Mouse (Mus musculus): ENCODE measurements around the gene Crtc3.

Gene Crtc3

DNA sequence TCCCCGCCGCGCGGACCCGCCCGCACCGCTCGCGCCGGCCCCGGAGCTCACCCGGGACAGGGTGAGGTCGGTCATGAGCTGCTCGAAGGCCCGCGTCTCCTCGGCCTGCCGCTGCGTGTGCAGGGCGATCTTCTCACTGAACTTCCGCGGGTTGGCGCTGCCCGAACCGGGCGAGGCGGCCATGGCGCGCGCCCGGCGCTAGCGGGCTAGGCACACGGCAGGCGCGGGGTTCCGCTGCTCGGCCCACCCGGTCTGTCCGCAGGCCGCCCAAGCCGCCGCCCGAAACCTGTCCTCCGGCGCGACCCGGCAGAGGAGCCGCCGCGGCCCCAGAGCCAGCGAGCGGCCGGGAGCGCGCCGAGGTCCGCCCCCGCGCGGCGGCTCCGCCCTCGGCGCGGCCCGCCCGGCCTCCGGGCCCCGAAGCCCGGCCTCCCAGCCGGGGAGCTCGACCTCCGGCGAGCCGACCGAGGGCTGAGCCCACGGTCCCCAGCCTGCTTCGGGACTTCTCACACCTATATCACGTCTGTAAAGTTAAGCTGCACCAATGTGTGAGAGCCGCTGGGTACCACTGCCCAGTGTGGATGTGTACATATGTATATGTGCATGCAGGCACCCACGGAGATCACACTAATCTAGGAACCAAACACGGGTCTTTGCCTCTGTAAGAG, at the start of gene Crtc3:
Crtc3 (minus strand) TSS at position 322 of the 665 bp plus-strand sequence.
- in situ Hi-C loops (cut with MboI, MseI), result no loop called here

DNA sequence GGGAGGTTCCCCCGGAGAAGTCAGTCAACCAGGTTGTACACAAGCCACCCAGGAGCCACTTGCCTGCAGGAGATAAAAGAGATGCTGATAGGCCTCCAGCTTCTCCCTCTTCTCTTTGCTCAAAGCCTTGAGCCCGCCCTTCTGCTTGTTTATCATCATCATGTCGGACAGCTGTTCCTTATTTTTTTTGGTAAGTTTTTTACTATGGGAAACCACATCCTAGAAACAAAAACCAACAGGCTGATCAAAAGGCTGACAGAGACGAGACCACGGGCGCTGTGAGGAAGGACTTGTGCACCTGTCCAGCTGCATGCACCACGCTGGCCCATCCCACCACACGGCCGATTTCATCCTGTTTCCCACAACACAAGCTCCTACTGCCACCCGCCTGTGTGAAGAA, 47.5 kb upstream of the Crtc3 start:
- in situ Hi-C loops (cut with MboI, MseI), result no loop called here

DNA sequence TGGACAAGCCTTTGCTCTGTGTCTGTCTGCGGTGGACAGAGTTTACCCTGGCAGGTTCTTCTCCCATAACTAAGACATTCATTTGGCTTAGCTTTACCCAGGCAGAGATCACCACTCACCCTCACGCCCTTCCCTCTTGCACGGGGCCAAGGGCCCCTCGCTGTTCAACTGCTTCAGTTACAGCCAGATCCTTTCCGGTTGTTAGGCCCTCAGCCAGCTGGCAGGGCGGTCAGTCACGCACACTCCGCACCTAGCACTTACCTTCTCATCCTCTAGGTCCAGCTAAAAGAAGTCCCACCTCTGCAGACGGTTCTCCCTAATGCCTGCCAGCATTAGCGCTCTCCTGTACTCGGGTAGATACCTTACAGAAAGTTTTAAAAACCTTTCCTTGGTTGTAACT, 44.3 kb upstream of the Crtc3 start:
- in situ Hi-C loops (cut with MboI, MseI), result no loop called here

DNA sequence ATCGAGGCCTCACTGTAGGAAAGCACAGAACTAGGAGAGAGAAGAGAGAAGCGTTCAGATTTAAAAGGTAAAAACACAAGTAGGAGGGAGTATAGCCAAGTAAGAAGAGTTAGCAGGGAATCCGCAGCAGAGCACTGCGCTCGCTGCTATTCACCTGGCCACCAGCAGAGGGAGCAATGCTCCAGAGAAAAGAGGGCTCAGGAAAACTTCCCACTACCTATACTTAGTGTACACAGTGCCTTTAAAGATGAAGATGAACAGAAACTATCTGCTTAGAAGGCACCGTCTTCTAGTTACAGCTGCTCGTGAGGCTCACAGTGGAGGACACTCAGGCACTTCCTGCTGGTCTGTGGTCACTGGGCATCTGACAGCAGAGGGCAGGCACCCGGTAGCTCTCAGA, 41.0 kb upstream of the Crtc3 start:
- in situ Hi-C loops (cut with MboI, MseI), result no loop called here

DNA sequence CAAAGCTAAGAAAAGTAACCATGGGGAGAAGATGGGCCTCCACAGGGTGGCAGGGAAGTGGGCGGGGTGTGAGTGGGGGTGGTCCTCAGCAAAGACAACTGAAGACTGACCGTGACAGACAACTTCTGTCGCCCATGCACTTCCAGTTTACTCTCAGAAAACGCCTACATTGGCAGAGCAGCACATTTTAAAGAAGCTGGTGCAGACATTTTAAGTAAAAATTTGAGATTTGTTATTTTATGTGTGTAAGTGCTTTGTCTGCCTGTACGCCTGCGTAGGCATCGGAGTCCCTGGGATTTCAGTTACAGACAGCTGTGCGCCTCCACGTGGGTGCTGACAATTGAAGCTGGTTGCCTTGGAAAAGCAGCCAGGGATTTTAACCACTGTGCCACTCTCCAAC, 32.4 kb upstream of the Crtc3 start:
- in situ Hi-C loops (cut with MboI, MseI), result loop anchor here (5.0 kb wide), 1 partner anchor 131 kb away; no protein-coding TSS in a partner anchor

DNA sequence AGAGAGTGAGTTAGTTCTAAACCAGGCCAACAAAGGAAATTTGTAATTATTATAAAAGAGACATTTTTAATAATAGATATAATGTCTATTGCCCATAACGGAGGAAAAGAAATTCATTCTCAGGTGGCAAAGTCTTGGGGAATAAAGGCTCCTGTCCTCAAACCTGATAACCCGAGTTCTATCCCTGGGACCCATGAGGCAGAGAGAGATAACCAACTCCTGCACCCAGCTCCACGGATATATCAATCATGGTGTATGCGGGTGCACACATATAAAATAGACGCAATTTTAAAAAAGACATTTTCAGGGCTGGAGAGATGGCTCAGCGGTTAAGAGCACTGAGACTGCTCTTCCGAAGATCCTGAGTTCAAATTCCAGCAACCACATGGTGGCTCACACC, 30.9 kb upstream of the Crtc3 start:
- in situ Hi-C loops (cut with MboI, MseI), result no loop called here

DNA sequence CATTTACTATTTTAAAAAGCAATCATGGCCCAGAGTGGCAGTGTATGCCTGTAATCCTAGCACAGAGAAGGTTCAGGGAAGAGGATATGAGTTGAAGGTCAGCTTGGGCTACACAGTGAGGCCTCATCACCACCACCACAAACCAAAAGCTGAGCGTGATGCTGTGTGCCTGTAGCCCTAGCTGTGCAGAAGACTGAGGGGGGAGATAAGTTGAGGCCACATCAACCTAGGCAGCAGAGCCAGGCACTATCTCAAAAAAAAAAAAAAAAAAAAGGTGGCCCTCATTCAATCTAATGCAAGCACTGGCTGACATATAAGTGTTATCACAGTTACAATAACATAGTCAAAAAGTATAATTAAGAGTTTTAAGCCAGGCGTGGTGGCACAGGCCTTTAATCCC, 30.4 kb upstream of the Crtc3 start:
- in situ Hi-C loops (cut with MboI, MseI), result no loop called here

DNA sequence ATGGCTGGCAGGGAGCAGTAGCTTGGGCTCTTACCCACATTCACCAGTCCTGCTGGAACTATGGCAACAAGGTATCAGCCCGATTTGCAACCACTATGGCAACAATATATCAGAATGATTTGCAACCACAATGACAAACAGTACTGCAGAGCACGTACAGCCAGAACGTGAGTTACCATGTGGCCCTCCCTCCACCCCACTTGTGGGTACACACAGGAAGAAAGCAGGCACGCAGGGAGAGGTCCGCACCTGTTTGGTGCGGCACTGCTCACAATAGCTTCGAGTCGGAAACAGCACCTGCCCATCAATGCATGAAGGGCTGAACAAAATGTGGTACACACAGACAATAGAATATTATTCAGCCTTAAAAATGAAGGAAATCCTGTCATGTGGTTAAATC, 29.8 kb upstream of the Crtc3 start:
- in situ Hi-C loops (cut with MboI, MseI), result no loop called here

DNA sequence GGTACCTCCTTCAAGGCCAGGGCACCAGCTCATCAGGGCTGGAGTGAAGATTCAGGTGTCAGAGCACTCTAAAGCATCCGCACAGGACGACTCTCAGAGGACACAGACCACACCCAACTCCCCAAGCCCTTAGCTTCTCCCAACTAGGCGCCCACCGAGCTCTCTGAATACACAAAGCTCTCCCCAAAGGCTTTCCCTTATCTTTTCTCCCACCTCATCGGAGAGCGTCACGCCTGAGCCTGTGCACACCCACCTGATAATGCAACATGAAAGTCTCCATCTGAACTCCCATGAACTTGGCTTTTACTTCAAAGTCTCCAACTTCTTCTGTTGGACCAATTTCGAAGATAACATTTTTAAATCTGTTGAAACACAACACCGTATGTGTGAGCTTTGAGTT, 28.1 kb upstream of the Crtc3 start:
- in situ Hi-C loops (cut with MboI, MseI), result no loop called here

DNA sequence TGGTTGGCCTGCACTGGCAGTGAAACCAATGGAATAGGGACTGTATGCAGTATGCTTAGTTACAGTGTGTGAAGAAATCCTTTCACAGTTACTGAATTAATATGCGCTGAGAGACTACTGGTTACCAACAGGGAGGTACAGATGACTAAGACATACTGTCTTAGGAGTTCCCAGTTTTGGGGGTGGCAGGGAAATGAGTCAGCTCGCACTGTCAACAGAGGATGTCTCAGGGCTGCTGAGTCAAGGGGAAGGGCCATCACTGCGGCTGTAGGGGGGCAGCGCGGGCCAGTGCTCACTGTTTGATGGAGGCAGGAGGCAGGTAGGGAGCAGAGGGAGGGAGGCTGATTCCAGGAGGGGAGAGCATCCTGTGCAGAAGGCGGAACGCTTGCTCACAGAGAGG, 26.6 kb upstream of the Crtc3 start:
- in situ Hi-C loops (cut with MboI, MseI), result no loop called here

DNA sequence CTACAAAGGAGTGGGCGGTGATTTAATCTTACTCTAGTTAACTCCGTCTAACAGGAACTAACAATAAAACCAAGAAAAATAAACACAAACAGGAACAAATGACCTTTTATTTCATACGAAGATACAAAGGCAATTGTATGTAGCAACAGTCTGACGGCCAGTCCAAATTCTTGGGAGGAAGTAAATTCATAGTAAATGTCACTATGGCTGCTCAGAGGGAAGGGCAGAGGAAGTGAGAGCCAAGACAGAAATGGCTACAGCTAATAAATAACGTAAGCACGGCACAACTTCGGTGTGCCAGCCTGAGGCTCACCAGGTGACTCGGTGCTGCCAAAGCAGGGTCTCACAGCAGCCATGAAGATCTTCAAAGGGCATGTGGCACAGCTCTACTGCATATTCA, 22.8 kb upstream of the Crtc3 start:
- in situ Hi-C loops (cut with MboI, MseI), result no loop called here

DNA sequence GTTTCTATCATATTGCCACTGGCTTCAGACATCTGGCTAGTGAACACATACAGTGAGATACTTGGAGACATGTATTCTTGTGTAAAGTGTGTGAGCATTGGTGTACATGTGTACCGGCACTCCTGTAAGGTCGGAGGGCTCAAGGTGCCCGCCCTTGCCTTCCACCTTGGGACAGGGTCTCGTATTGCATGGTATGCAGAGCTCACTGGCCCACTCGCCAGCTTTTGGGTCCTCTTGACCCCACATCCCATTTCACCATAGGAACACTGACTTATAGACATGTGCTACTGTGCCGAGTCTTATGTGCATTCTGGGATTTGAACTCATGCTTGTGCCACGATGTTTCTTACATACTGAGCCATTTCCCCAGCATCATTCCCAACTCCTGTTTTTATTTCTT, 21.7 kb upstream of the Crtc3 start:
- in situ Hi-C loops (cut with MboI, MseI), result no loop called here

DNA sequence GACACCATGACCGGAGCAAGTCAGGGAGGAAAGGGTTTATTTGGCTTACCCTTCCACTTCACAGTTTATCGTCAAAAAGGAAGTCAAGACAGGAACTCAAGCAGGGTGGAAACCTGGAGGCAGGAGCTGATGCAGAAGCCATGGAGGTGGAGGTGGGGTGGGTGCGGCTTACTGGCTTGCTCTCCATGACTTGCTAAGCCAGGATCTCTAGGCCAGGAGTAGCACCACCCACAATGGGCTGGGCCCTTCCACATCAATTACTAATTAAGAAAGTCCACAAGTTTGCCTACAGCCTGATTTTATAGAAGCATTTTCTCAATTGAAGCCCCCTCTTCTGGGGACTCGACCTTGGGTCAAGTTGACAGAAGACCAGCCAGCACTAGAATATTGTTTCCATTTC, 15.4 kb upstream of the Crtc3 start:
- in situ Hi-C loops (cut with MboI, MseI), result no loop called here

DNA sequence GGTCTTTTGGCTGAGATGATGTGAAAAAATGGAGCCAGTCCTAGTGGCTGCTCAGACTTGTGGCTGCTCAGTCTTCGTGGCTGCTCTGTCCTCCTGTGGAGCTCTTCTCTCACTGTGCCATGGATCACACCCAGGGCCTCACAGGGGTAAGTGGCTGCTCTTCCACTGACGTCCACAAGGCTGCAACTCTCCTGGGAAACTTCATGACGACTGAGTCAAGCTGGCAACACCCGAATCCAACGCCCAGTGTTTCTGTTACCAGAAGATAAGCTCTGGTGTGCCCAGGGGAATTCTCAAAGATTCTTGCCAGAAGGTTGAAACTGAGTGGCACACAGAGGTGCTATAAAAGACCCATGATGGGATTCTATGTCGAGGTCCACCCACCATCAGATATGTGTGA, 13.8 kb upstream of the Crtc3 start:
- in situ Hi-C loops (cut with MboI, MseI), result no loop called here

DNA sequence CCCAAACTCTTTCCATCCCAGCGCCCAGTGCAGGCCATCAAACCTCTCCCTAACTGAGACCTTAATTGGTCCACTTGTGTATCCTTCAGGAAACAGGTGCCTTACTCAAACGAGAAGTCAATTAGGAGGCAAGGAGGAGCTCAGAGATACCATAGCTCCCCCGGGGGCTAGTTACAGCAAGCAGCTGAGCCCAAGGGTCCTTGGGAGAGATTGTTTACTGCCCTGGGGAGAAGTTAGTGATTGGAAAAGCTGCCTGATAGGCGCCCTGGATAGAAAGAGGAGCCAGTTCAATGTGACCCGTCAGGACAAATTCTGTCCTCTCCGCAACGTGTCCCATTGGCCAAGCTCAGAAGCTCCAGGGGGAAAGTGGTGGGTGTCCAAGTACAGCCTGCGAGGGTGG, 11.0 kb upstream of the Crtc3 start:
- in situ Hi-C loops (cut with MboI, MseI), result no loop called here

DNA sequence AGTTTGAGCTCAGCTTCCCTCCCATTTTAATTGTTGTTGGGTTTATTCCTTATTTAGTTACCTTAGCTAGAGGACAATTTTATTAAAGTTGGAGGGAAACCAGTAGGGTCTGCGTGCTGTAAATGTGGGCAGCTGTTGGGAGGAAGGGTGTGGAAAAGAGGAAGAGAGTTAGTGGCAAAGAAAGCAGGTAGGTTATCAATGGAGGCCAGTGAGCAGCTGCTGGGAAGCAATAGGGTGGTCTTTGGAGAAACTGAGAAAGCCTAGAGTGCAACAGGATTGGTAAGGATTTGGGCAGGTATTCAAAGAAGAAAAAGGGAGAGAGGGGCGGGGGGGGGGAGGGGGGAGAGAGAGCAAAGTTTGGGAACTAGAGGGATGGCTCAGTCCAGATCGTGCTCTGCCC, 10.3 kb upstream of the Crtc3 start:
- in situ Hi-C loops (cut with MboI, MseI), result no loop called here

DNA sequence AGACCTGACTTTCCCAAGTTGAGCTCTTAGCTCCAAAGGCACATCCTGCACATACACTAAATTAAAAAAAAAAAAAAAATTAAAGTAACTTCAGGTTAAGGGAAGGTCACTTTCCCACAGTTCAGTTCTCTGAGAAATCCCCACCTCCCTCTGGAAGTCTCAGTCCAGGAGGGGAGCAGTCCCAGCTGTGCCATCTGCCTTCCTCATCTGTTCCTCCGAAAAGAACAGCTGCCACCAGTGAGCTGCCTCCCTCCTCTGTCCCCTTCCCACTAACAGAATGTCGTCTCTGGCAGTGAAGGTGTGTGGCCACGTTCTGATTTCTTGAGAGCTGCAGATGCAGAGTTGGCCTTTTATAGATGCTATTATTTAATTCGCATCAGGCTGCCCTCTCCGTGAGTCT, 9.2 kb upstream of the Crtc3 start:
- in situ Hi-C loops (cut with MboI, MseI), result no loop called here

DNA sequence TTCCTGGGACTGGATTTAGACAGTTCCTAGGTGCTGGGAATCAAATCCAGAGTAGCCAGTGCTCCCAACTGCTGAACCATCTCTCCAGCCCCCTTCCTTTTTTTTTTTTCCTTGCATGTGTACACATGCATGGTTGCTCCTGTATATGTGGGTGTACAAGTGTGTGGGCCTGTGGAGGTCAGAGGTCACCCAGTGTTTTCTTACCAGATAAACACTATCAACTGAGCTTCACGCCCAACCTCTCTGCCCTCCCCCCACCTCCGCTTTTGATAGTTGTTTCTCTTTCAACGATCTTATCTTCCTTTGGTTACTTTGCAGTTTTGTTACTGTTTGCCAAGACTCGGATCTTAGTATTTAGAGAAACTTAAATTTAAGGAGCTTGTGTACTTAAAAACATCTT, 8.2 kb upstream of the Crtc3 start:
- in situ Hi-C loops (cut with MboI, MseI), result no loop called here

DNA sequence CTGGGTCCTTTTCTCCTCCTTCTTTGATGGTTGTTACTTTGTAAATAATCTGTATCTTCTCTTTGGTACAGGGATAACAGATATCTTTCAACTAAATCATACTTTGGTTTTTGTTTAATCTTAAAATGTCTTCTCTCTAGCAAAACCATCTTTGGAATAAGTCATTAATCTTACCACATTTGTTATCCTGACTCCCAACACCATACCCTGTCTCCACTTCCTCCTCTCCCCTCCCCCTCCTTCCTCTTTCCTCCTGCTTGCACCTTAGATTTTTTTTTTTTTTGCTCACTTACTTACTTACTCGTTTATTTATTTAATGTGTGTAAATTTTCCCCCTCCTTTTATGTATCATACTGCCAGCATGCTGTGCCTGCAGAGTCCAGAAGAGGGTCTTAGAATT, 7.7 kb upstream of the Crtc3 start:
- in situ Hi-C loops (cut with MboI, MseI), result no loop called here

DNA sequence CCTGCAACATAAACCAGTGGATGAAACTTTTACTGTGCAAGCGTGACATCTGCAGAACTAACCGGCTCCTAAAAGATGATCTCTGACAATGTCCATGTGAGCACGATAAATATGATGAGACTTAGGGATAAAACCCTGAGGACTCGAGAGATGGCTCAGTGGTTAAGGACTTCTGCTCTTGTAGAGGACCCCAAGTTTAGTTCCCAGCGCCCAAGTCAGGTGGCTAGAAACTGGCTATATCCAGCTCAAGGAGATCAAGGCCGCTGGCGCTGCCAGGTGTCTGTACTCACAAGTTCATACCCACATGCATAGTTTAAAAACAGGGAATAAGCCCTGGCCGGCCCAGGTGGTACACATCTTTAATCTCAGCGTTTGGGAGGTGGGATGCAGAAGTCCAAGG, 3.8 kb upstream of the Crtc3 start:
- in situ Hi-C loops (cut with MboI, MseI), result no loop called here

DNA sequence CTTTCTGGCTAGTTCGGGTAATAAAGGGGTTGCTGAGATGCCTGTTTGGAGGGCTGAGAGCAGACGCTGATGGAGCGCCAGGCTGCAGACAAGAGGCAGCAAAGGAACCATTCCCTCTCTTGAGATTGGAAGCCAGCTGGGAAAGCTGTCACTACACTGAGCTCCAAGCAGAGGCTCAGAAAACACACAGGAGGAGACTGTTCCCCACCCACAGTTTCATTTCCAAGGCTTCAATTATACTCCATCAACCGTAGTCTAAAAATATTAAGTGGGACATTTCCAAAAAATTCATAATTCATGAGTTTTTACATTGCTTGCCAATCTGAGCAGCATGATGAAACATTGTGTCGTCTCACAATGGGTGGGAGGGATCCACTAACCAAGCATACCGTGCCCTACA, 2.5 kb upstream of the Crtc3 start:
- in situ Hi-C loops (cut with MboI, MseI), result no loop called here

DNA sequence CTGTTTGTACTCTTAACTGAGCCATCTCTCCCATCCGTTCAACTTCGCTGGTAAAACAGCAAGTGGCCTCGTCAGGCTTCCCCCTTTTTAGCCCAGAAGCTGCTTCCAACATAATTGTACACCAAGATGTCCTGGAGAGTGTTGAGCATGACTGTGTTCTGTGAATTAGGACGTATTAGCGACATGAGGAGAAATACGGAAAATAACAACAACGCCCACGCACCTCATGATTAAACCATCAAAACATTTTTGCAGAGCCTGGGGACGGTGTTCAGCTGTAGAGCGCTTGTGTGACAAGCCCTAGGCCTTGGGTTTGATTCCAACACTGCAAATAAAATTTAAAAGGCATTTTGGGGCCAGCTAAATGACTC, 529 bp upstream of the Crtc3 start:
- in situ Hi-C loops (cut with MboI, MseI), result no loop called here

DNA sequence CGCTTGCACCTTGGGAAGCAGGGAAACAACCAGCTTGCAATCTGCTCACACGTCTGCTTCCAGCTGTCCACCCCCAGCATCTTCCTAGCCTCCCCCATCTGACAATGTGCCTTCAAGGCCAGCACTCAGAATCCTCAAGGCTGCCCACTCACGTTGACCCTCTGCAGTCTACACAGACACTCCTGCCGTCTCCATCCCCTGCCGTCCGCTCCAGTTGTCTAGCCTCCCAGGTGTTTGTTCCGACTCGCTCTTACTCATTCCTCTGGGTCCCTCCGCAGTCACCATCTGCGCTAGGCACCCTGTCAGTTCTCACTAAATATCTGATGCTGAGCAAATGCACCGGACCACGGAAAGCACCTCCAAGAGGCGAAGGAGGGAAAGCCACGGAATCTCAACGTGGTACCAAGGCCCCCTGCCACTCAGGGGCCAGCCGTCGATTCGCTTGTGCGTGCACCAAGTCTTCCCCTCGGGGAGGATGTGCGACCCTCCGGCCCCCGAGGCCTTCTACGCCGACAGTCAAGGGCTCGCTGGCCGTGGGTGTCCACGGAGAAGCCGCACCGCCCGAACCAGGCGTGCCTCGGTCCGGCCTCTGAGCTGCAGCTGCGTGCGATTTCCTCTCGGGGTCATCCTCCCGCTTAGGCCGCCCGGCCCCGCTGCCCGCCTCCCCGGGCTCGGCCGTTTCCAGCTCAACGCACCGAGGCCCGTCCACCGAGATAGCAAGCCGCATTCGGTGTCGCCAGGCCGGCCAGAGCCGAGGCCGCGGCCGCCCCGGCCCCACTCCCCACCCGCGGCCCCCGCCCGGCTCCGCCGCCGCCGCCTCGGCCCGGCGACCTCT, 739 bp downstream of the Crtc3 start:
- in situ Hi-C loops (cut with MboI, MseI), result no loop called here

DNA sequence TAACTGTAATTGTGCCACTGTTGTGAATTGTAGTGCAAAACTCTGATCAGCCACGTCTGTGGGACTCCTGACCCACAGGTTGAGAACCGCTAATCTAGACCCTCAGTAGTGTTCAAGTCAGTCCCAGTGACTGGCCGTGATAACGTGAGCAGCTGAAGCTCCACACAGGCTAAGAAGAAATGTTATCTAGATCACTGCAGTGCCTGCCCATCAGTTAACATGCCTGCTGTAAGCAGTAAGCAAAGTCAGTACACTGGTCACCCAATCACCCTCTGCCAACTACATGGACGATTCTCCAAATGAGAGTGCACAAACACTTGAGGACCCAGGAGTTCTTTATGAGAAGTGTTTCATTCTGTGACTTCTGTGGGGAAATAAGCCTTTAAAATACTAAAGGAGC, 3.0 kb downstream of the Crtc3 start:
- in situ Hi-C loops (cut with MboI, MseI), result no loop called here
